Mouse (Mus musculus) intestine, postnatal 0 days (tissue): Measurements from ENCODE around the gene Arhgap22. TPM values are rescaled to one million over a fixed set of nuclear protein-coding genes. Genes with fewer than 3 reads are reported as not detected.

Source experiments
- ATAC-seq: fragments of 200-750 bp; cut with Nextera tagmentation; 2 replicates; pipeline ENCODE4 v1.8.0; 2017; ENCODE audit warnings: mild to moderate bottlenecking, moderate TSS enrichment, moderate library complexity
- H3K27ac ChIP-seq: fragments of 300-500 bp; sonication (generic); 2 replicates; pipeline ENCODE4 v1.5.1; 2014; ENCODE audit warnings: mild to moderate bottlenecking, low read depth, low read length, moderate library complexity
- H3K27me3 ChIP-seq: fragments of 300-500 bp; sonication (generic); replicated peaks from 2 replicates; pipeline ENCODE4 v1.6.1; 2014; ENCODE audit warnings: low read length, mixed read lengths; ENCODE audit not compliant: control insufficient read depth, insufficient read depth
- H3K36me3 ChIP-seq: fragments of 300-500 bp; sonication (generic); 2 replicates; pipeline ENCODE4 v1.6.1; 2014; ENCODE audit warnings: mild to moderate bottlenecking, moderate library complexity; ENCODE audit not compliant: control insufficient read depth, insufficient read depth
- H3K4me1 ChIP-seq: fragments of 300-500 bp; sonication (generic); replicated peaks from 2 replicates; pipeline ENCODE4 v1.6.1; 2014; ENCODE audit warnings: antibody characterized with exemption, low read length, mixed read lengths; ENCODE audit not compliant: control insufficient read depth, insufficient read depth
- H3K4me2 ChIP-seq: fragments of 300-500 bp; sonication (generic); replicated peaks from 2 replicates; pipeline ENCODE4 v1.6.1; 2014; ENCODE audit warnings: low read depth, mild to moderate bottlenecking, moderate library complexity
- H3K4me3 ChIP-seq: fragments of 300-500 bp; sonication (generic); 2 replicates; pipeline ENCODE4 v1.5.1; 2014; ENCODE audit warnings: low read depth, low read length
- H3K9ac ChIP-seq: fragments of 300-500 bp; sonication (generic); 2 replicates; pipeline ENCODE4 v1.6.1; 2014; ENCODE audit warnings: mild to moderate bottlenecking, low read depth, low read length
- H3K9me3 ChIP-seq: fragments of 300-500 bp; sonication (generic); 2 replicates; pipeline ENCODE4 v1.6.1; 2016; ENCODE audit warnings: mixed run types; ENCODE audit not compliant: control insufficient read depth
- CTCF ChIP-seq: sonication (generic); IDR thresholded peaks from 2 replicates; pipeline ENCODE4 v1.5.1; 2016; ENCODE audit warnings: low read depth, mild to moderate bottlenecking, control low read depth, antibody characterized with exemption, moderate library complexity
- WGBS: fragments of 180-500 bp; shearing (Covaris S2); extraction: QIAGEN DNeasy Blood & Tissue Kit; methylation state at CpG from one replicate; pipeline ENCODE4 v1.1.7; 2014; 5-methylcytosine and 5-hydroxymethylcytosine counted together
- polyA plus RNA-seq: library from polyadenylated mRNA; unstranded; fragments of >200 nt; fragmentation: Nextera tagmentation; extraction: Ambion mirVana; gene quantifications from 2 replicates; pipeline ENCODE4 v1.2.1, GENCODE M21; 2015

The Arhgap22 gene
- polyA plus RNA-seq, 1 experiment from 2014 or later = 1.9 TPM

GRCm38 (mm10) chr14:33314160-33314559 lies 100.3 kb downstream of the Arhgap22 start:
- no peak for TF ChIP-seq CTCF
- Histone ChIP-seq H3K36me3 (no peaks in the 10 kb centered on the region), H3K9ac (no peak overlapping the region), H3K4me2 (no peak overlapping the region), H3K9me3 (no peaks in the 10 kb centered on the region), H3K27ac (no peak overlapping the region), H3K4me3 (no peak overlapping the region), H3K4me1 (no peaks in the 10 kb centered on the region), H3K27me3 (peaks cover 9% of the 10 kb centered on the region; the same call in 1 of the 2 replicates)
- WGBS = 47% methylated on average over 7 of the region's 7 CpGs
- ATAC-seq = no peak

DNA sequence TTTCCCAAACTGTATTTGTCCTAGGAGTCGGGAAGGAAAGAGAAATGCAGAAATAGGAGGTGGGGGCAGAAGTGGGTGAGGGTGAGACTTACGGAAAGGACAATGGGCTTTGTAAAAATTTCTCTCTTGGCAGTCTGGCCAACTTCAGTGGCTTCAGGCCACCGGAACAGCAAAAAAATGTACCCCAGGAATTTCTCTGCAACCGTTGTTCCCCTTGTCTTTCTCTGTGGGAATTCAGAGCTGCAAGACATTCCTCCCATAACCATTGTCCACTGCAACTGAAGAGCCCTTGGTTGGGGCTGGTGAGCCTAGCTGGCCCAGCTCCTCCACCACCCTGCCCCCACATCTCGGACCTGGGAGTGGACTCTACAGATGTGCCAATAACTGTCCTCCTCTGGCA lies 101.3 kb downstream of the Arhgap22 start:
- Histone ChIP-seq H3K27me3 (peaks cover 10% of the 10 kb centered on the region; the same call in 1 of the 2 replicates), H3K4me1 (no peaks in the 10 kb centered on the region), H3K27ac (no peak overlapping the region), H3K4me3 (no peak overlapping the region), H3K9me3 (no peaks in the 10 kb centered on the region), H3K4me2 (no peak overlapping the region), H3K9ac (no peak overlapping the region), H3K36me3 (no peaks in the 10 kb centered on the region)
- ATAC-seq = no peak
- WGBS = 83% methylated on average over 5 of the region's 5 CpGs
- TF ChIP-seq CTCF = no peak

GRCm38 (mm10) chr14:33315771-33316170 lies 101.9 kb downstream of the Arhgap22 start:
- no peaks in the 10 kb centered on the region for H3K9me3 ChIP-seq
- peak; percentile 35; the same call in 1 of the 2 replicates for TF ChIP-seq CTCF
- ATAC-seq = no peak
- H3K4me3 ChIP-seq = no peak overlapping the region
- peaks cover 3% of the 10 kb centered on the region; the same call in 1 of the 2 replicates for H3K4me1 ChIP-seq
- H3K4me2 ChIP-seq = no peak overlapping the region
- H3K27ac ChIP-seq = no peak overlapping the region
- no peak overlapping the region for H3K9ac ChIP-seq
- H3K27me3 ChIP-seq = peaks cover 16% of the 10 kb centered on the region; the same call in 1 of the 2 replicates
- 69% methylated on average over 4 of the region's 4 CpGs for WGBS
- no peaks in the 10 kb centered on the region for H3K36me3 ChIP-seq

DNA sequence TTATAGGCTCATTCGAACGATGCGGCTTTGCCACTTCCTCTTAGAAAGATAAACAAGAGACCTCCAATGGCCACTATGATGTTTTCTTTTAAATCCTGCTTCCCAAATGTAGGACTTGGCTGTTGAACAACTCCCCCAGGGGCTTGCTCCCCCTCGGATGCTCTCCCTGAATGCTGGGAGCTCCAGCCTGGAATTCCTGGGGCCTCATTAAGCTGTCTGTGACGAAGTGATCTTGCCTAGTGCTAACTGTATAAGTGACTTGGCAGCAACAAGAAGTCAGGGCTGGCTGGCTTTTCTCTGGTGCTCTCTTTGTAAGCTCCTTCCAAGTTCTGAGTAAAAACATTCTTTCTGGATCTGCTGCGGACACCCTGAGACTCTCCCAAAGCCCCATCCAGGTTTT lies 104.1 kb downstream of the Arhgap22 start:
- TF ChIP-seq CTCF = no peak
- Histone ChIP-seq H3K27ac (no peak overlapping the region), H3K4me2 (no peak overlapping the region), H3K4me3 (no peak overlapping the region), H3K27me3 (peaks cover 19% of the 10 kb centered on the region; the same call in 1 of the 2 replicates), H3K36me3 (no peaks in the 10 kb centered on the region), H3K9ac (no peak overlapping the region), H3K4me1 (peaks cover 3% of the 10 kb centered on the region; the same call in 1 of the 2 replicates), H3K9me3 (no peaks in the 10 kb centered on the region)
- WGBS = 55% methylated on average over 6 of the region's 6 CpGs
- ATAC-seq = no peak

DNA sequence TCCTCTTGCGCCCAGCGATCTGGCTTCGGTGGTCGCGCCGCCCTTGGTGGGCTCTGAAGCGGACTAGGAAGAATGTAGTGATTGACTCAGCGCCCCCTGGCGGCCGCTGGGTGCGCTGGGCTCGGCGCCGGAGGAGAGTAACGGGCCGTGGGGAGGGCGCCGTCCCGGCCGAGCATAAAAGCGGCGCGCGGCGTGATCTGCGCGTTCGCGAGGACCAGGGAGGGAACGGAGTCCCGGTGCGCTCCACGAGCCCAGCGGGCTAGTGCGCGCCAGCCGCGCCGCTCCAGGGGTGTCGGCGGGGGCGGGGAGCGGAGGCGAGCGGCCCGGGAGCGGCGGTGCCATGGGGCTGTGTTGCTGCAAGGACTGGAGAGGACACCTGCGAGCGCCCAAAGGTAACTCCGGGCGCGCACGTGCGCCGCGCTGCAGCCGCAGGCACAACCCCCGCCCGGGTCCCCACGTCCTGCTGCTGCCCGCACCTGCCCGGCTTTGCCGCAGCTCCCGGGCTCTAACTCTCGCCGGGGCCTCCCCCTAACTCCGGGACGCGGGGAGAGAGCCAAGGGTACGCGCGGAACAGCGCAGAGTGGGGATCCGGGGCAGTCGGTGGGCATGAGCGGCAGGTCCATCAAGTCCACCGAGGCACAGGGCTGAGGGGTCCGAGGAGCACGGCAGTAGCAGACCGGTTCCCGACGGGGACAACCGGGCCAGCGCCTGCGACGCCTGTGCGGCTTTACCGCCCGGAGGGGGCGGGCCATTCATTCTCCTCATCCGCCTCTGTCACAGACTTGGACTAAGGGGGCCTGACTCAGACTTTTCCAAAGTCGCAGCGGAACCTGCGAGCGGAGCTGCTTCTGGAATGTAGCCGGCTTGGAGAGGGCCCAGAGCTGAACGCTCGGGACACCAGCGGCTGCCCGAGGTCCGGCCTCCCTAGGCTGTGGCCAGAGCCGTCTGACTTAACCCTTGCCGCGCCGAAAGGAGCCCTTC lies 106.0 kb downstream of the Arhgap22 start:
- no peaks in the 10 kb centered on the region for H3K9me3 ChIP-seq
- peak overlapping the region; percentile 52 for H3K4me3 ChIP-seq
- under 1% methylated on average over 105 of the region's 106 CpGs for WGBS
- TF ChIP-seq CTCF = peak; percentile 80
- H3K36me3 ChIP-seq = no peaks in the 10 kb centered on the region
- peaks cover 3% of the 10 kb centered on the region; the same call in 1 of the 2 replicates for H3K4me1 ChIP-seq
- peaks cover 19% of the 10 kb centered on the region; the same call in 1 of the 2 replicates for H3K27me3 ChIP-seq
- peak overlapping the region; percentile 93 for H3K4me2 ChIP-seq
- peak; percentile 45 for ATAC-seq
- H3K27ac ChIP-seq = no peak overlapping the region
- peak overlapping the region; percentile 31; the same call in 1 of the 2 replicates for H3K9ac ChIP-seq

- WGBS = 6% methylated on average over 7 of the region's 7 CpGs
- Histone ChIP-seq H3K27me3 (peaks cover 19% of the 10 kb centered on the region; the same call in 1 of the 2 replicates), H3K9me3 (no peaks in the 10 kb centered on the region), H3K4me3 (peak overlapping the region; percentile 52), H3K4me1 (peaks cover 3% of the 10 kb centered on the region; the same call in 1 of the 2 replicates), H3K27ac (no peak overlapping the region), H3K36me3 (no peaks in the 10 kb centered on the region), H3K9ac (no peak overlapping the region), H3K4me2 (peak overlapping the region; percentile 93)
- no peak for TF ChIP-seq CTCF
- no peak for ATAC-seq
Observed at GRCm38 (mm10) chr14:33320856-33321255, 107.0 kb downstream of the Arhgap22 start.
